Mouse (Mus musculus) midbrain, embryonic 14.5 days (tissue): Measurements from ENCODE around the gene Diras1. TPM values are rescaled to one million over a fixed set of nuclear protein-coding genes. Genes with fewer than 3 reads are reported as not detected.
A peak's percentile ranks its signal among the peaks of the same experiment; 100 is the strongest.

ENCODE experiments used
- ATAC-seq: fragments of 200-750 bp; cut with Nextera tagmentation; 2 replicates; pipeline ENCODE4 v1.8.0; 2017; ENCODE audit warnings: moderate number of reproducible peaks, moderate library complexity; ENCODE audit not compliant: low FRiP score, low TSS enrichment
- DNase-seq: peaks from one replicate; pipeline ENCODE4 v3.0.0-alpha.2; 2015
- H3K27ac ChIP-seq: fragments of 300-500 bp; sonication (generic); replicated peaks from 2 replicates; pipeline ENCODE4 v1.5.1; 2014; ENCODE audit warnings: mild to moderate bottlenecking, low read depth, low read length, moderate library complexity
- H3K27me3 ChIP-seq: fragments of 300-500 bp; sonication (generic); 2 replicates; pipeline ENCODE4 v1.6.1; 2014; ENCODE audit warnings: low read length, control low read depth, mixed read lengths; ENCODE audit not compliant: control insufficient read depth, insufficient read depth
- H3K36me3 ChIP-seq: fragments of 300-500 bp; sonication (generic); 2 replicates; pipeline ENCODE4 v1.6.1; 2014; ENCODE audit warnings: low read length, control low read depth; ENCODE audit not compliant: control insufficient read depth, insufficient read depth
- H3K4me1 ChIP-seq: fragments of 300-500 bp; sonication (generic); 2 replicates; pipeline ENCODE4 v1.6.1; 2014; ENCODE audit warnings: mild to moderate bottlenecking, antibody characterized with exemption, low read length, control low read depth; ENCODE audit not compliant: control insufficient read depth, insufficient read depth
- H3K4me2 ChIP-seq: fragments of 300-500 bp; sonication (generic); 2 replicates; pipeline ENCODE4 v1.6.1; 2014; ENCODE audit warnings: mild to moderate bottlenecking, low read length, moderate library complexity
- H3K4me3 ChIP-seq: fragments of 300-500 bp; sonication (generic); replicated peaks from 2 replicates; pipeline ENCODE4 v1.5.1; 2014; ENCODE audit warnings: low read depth, low read length
- H3K9ac ChIP-seq: fragments of 300-500 bp; sonication (generic); replicated peaks from 2 replicates; pipeline ENCODE4 v1.6.1; 2014; ENCODE audit warnings: mild to moderate bottlenecking, low read length, moderate library complexity
- H3K9me3 ChIP-seq: fragments of 300-500 bp; sonication (generic); 2 replicates; pipeline ENCODE4 v1.6.1; 2016; ENCODE audit warnings: low read length, control low read depth, mixed read lengths; ENCODE audit not compliant: control insufficient read depth
- WGBS: fragments of 180-500 bp; shearing (Covaris S2); extraction: QIAGEN DNeasy Blood & Tissue Kit; methylation state at CpG from one replicate; pipeline ENCODE4 v1.1.7; 2014; 5-methylcytosine and 5-hydroxymethylcytosine counted together
- polyA plus RNA-seq: library from polyadenylated mRNA; unstranded; fragments of >200 nt; fragmentation: Nextera tagmentation; extraction: Ambion mirVana; gene quantifications from 2 replicates; pipeline ENCODE4 v1.2.1, GENCODE M21; 2014

The Diras1 gene
- polyA plus RNA-seq, 1 experiment from 2014 or later = 24.0 TPM

- H3K9me3 ChIP-seq = no peaks in the 10 kb centered on the region
- ATAC-seq = peak; percentile 66
- peak overlapping the region; percentile 54 for H3K4me3 ChIP-seq
- H3K4me1 ChIP-seq = peaks cover 14% of the 10 kb centered on the region
- 0 out of 2 replicates have a peak, but pooled peaks cover 2% of the 10 kb centered on the region for H3K27me3 ChIP-seq
- 0 out of 2 replicates have a peak overlapping the region, but pooled peaks have one; percentile 41 for H3K27ac ChIP-seq
- WGBS = 2% methylated on average over 39 of the region's 43 CpGs
- H3K9ac ChIP-seq = peak overlapping the region; percentile 86
- DNase-seq = peak; percentile 64
- H3K36me3 ChIP-seq = peaks cover 18% of the 10 kb centered on the region
- H3K4me2 ChIP-seq = peak overlapping the region; percentile 78
Measured at GRCm38 (mm10) chr10:81025047-81025621, 328 bp downstream of the Diras1 start.

- ATAC-seq (no peak), DNase-seq (no peak)
- no peak overlapping the region for H3K27ac ChIP-seq
- H3K4me1 ChIP-seq = peaks cover 14% of the 10 kb centered on the region
- peak overlapping the region; percentile 86 for H3K9ac ChIP-seq
- peaks cover 12% of the 10 kb centered on the region; the same call in 1 of the 2 replicates for H3K36me3 ChIP-seq
- peak overlapping the region; percentile 54 for H3K4me3 ChIP-seq
- peak overlapping the region; percentile 78 for H3K4me2 ChIP-seq
- 0 out of 2 replicates have a peak, but pooled peaks cover 2% of the 10 kb centered on the region for H3K27me3 ChIP-seq
- no peaks in the 10 kb centered on the region for H3K9me3 ChIP-seq
- WGBS = 74% methylated on average over 5 of the region's 5 CpGs
Measured at GRCm38 (mm10) chr10:81024346-81024937, 1.0 kb downstream of the Diras1 start.

DNA sequence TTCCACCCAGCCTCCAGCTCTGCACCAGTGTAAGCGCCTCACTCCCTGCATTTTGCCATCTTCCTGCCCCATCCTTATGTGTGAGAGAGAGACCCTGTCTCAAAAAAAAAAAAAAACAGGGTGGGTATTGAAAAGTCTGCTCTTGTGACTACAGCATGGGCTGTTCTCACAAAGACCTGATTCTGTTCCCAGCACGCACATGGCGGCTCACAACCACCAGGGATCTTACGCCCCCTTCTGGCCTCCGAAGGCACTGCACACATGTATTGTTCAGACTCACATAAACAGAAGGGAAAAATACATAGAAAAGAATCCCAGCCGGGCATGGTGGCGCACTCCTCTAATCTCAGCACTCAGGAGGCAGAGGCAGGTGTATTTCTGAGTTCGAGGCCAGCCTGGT, 2.7 kb downstream of the Diras1 start:
- peaks cover 12% of the 10 kb centered on the region; the same call in 1 of the 2 replicates for H3K36me3 ChIP-seq
- WGBS = 66% methylated on average over 8 of the region's 8 CpGs
- H3K4me1 ChIP-seq = peaks cover 14% of the 10 kb centered on the region

DNA sequence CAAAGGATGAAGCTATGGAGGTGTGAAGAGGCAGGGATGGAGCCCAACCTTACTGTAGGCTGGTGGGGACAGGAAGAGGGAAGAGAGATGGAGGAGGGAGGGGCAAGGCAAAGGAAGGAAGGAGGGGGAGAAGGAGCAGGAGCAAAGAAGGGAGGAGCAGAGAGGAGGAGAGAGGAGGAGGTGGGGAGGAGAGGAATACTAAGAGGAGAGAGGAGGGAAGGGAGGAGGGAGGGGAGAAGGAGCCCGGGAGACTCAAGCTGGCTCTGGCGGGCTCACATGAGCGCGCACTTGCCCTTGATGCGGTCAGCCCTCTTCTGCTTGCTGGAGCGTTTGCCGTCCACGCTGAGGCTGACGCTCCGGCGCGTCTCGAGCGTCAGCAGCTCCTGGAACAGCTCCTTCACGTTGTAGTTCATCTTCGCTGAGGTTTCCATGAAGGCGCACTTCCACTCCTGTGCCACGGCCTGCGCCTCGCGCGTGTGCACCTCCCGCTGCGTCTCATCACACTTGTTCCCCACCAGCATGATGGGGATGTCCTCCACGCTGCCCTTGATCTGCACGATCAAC, 3.8 kb downstream of the Diras1 start:
- DNase-seq = no peak

More for the DNA sequence above, 2.7 kb downstream of the Diras1 start:
- 0 out of 2 replicates have a peak, but pooled peaks cover 2% of the 10 kb centered on the region for H3K27me3 ChIP-seq
- H3K9ac ChIP-seq = no peak overlapping the region
- ATAC-seq (no peak), DNase-seq (no peak)
- H3K9me3 ChIP-seq = no peaks in the 10 kb centered on the region
- no peak overlapping the region for H3K27ac ChIP-seq
- H3K4me3 ChIP-seq = no peak overlapping the region
- no peak overlapping the region for H3K4me2 ChIP-seq

DNA sequence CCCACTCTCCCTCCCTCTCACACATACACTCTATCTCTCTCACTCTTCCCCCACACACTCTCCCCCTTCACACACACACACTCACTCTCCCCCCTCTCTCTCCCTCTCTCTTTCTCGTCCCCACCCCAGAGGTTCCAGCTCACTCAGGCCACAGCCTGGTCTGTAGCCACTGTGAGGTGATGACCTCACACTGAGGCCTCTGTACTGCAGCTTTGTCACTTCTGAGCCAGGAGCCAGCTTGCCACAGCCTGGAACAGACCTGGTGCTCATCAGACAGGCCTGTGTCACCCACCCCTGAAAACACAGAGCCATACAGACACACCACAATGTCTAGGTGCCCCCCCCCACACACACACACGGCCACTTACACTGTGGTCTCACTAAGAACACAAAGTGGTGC, 5.3 kb downstream of the Diras1 start:
- Histone ChIP-seq H3K4me2 (no peak overlapping the region), H3K9ac (no peak overlapping the region), H3K36me3 (peaks cover 12% of the 10 kb centered on the region; the same call in 1 of the 2 replicates), H3K4me3 (no peak overlapping the region), H3K27me3 (0 out of 2 replicates have a peak, but pooled peaks cover 2% of the 10 kb centered on the region), H3K27ac (no peak overlapping the region), H3K4me1 (peaks cover 12% of the 10 kb centered on the region), H3K9me3 (no peaks in the 10 kb centered on the region)
- ATAC-seq = no peak
- WGBS = 61% methylated on average over 2 of the region's 2 CpGs
- DNase-seq = no peak

More for the DNA sequence above, 3.8 kb downstream of the Diras1 start:
- WGBS = 14% methylated on average over 26 of the region's 26 CpGs
- Histone ChIP-seq H3K4me1 (peaks cover 14% of the 10 kb centered on the region), H3K9ac (no peak overlapping the region), H3K4me2 (peak overlapping the region; percentile 12; the same call in 1 of the 2 replicates), H3K9me3 (no peaks in the 10 kb centered on the region), H3K36me3 (peaks cover 12% of the 10 kb centered on the region; the same call in 1 of the 2 replicates), H3K27me3 (0 out of 2 replicates have a peak, but pooled peaks cover 2% of the 10 kb centered on the region), H3K4me3 (0 out of 2 replicates have a peak overlapping the region, but pooled peaks have one; percentile 3), H3K27ac (no peak overlapping the region)
- ATAC-seq = no peak

- peaks cover 12% of the 10 kb centered on the region; the same call in 1 of the 2 replicates for H3K36me3 ChIP-seq
- 0 out of 2 replicates have a peak overlapping the region, but pooled peaks have one; percentile 12 for H3K9ac ChIP-seq
- H3K4me3 ChIP-seq = no peak overlapping the region
- no peak for ATAC-seq
- no peak overlapping the region for H3K27ac ChIP-seq
- 75% methylated on average over 6 of the region's 6 CpGs for WGBS
- no peaks in the 10 kb centered on the region for H3K9me3 ChIP-seq
- H3K4me2 ChIP-seq = no peak overlapping the region
- DNase-seq = no peak
- H3K4me1 ChIP-seq = peaks cover 9% of the 10 kb centered on the region
- H3K27me3 ChIP-seq = 0 out of 2 replicates have a peak, but pooled peaks cover under 1% of the 10 kb centered on the region
Measured at GRCm38 (mm10) chr10:81019687-81020086, 5.8 kb downstream of the Diras1 start.

DNA sequence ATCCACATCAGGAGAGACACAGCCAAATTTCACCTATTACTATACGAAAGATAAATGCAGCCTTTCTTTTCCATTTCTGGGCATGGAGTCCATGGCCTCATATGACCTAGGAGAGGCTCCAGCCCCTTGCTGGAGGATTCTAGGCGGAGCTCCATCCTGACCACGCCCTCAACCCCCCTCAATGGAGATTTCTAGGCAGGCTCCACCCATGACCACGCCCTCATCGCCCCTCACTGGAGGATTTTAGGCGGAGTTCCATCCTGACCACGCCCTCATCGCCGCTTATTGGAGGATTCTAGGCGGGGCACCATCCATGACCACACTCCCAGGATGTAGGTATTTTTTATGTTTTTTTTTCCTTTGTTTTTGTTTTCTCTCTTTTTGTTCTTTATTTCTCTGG, 7.1 kb downstream of the Diras1 start:
- Histone ChIP-seq H3K4me2 (no peak overlapping the region), H3K9ac (no peak overlapping the region), H3K27me3 (no peaks in the 10 kb centered on the region), H3K4me3 (no peak overlapping the region), H3K27ac (no peak overlapping the region), H3K4me1 (peaks cover 11% of the 10 kb centered on the region; the same call in 1 of the 2 replicates), H3K36me3 (peaks cover 12% of the 10 kb centered on the region; the same call in 1 of the 2 replicates), H3K9me3 (no peaks in the 10 kb centered on the region)
- WGBS = 45% methylated on average over 10 of the region's 10 CpGs
- ATAC-seq = no peak
- DNase-seq = peak; percentile 50

- H3K27ac ChIP-seq = no peak overlapping the region
- no peak overlapping the region for H3K4me2 ChIP-seq
- H3K9ac ChIP-seq = no peak overlapping the region
- H3K9me3 ChIP-seq = no peaks in the 10 kb centered on the region
- H3K27me3 ChIP-seq = no peaks in the 10 kb centered on the region
- DNase-seq = peak; percentile 64
- H3K4me1 ChIP-seq = peaks cover 11% of the 10 kb centered on the region; the same call in 1 of the 2 replicates
- 7% methylated on average over 7 of the region's 7 CpGs for WGBS
- no peak for ATAC-seq
- H3K36me3 ChIP-seq = peaks cover 8% of the 10 kb centered on the region; the same call in 1 of the 2 replicates
- no peak overlapping the region for H3K4me3 ChIP-seq
Measured at GRCm38 (mm10) chr10:81016645-81017044, 8.8 kb downstream of the Diras1 start.
